Mouse (Mus musculus) NIH3T3 (cell line): ENCODE data around the gene Plekha6.

ENCODE experiments used
- DNase-seq: peaks from one replicate; pipeline ENCODE4 v3.0.0-alpha.2; 2012; ENCODE audit warnings: low read depth

Gene Plekha6

DNA sequence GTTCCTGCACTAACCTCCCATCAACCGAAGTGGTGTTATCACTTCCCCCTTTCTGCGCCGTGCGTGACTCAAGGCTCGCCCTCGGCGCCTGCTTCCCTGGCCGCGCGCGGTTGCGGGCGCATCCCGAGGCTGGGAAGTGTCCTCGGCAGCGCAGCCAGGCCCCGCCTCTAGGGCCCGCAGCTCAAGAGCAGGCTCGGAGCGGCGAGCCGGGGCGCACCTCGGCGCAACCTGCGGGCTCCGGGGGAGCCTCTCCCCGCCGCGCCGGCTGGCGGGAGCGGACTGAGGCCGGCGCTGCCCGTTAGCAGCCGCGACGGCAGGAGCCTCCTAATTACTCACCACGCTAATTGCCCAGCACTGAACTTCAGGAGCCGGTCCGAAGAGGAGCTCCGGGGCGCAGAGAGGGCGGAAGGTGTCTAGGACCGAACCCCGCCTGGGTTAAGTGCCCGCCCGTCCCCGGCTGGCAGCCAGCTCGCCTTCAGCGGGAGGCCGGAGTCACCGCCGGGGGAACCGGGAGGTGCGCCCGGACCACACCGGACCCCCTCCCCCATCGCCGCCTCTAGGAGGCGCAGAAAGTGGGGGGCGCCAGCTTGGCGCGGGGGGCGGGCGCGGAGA is at the start of gene Plekha6:
Gene Plekha6, plus strand, starts transcription at position 391 of the 612 bp plus-strand sequence.
- DNase-seq, result no peak

DNA sequence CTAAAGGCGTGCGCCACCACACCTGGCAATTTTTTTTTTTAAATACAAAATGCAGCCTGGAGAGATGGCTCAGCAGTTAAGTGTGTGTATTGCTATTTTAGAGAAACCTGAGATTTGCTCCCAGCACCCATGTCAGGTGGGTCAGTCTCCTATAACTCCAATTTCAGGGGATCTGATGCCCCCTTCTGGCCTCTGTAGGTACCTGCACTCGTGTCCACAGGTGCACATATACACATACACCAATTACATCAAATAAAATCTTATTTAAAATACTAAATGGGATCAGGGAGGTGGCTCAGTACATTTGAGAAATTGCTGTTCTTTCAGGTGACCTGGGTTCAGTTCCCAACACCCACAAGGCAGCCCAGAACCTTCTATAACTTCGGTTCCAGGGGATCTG is 47.9 kb upstream of the Plekha6 start:
- DNase-seq, result no peak

DNA sequence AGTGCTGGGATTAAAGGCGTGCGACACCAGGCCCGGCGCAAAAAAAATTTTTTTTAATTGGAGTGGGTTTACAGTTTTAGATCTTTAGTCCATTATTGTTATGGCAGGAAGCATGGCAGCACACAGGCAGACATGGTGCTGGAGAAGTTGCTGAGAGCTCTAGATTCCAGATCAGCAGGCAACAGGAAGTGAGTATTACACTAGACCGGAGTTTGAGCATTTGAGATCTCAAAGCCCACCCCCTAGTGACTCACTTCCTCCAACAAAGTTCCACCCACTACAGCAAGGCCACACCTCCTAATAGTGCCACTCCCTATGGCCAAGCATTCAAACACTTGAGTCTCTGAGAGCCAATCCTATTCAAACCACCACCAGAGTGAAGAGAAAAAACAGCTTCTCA is 45.9 kb upstream of the Plekha6 start:
- no peak for DNase-seq

DNA sequence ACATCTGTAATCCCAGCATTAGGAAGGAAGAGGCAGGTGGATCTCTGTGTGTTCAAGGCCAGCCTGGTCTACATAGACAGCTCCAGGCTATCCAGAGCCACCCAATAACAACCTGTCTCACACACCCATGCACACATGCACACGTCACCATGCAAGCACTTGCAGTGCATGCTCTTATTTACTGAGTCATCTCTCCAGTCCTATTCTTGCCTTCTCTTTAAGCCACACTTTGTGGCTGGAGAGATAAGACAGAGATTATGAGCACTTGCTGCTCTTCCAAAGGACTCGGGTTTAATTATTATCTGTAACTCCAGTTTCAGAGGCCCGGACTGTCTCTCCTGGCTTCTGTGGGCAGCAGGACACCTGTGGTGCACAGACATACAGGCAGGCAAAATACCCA is 45.2 kb upstream of the Plekha6 start:
- DNase-seq, result no peak

DNA sequence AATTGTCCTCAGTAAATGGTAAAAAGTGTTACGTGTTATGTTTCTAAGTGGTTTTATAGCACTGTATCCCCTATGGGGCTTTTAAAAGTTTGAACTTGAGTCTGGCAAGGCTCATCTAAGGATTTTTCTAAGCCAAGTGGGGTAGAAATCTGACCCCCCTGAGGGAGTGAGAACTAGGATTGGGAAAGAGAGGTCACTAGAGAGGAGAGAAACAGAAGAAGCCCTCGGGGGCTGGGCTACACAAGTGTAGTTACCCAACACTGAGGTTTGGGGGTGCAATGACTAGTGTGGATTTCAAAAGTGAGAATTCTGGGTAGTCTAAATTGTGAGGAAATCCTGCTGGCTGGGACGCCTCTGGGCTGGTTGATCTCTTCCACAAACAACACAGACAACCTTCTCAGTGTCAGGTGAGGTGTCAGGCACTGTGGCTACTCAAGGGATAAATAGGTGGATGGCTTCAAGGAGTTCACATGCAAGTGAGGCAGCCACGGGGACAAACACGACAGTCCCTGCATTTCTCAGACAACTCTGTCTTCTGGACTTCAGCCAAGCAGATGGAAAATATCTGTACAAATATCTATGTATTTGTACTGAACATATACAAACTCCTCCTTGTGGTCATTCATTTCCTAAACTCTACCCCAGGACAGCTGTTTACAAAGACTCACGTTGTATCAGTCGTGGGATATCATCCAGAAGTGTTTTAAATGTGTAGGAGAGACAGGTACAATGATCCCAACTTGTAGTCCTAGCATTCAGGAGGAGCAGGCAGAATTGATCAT is 43.9 kb upstream of the Plekha6 start:
- DNase-seq, result peak; percentile 95

DNA sequence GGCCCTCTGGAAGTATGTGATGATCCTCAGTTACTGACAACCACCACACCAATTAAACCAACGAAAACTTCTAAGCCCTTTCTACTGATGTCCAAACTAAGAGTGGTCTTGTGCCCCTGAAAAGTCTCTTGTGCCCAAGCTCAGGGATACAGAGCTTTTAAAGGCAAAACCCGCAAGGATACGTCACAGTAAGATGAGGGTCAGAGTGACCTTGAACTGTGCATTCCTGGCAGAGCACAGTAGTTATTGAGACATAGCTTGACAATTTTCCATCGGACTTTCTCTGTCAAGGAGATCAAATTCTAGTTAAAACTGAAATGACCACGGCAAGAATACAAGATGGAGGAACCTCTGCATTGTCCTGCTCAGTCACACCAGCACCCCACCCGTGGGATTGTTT is 42.8 kb upstream of the Plekha6 start:
- no peak for DNase-seq

DNA sequence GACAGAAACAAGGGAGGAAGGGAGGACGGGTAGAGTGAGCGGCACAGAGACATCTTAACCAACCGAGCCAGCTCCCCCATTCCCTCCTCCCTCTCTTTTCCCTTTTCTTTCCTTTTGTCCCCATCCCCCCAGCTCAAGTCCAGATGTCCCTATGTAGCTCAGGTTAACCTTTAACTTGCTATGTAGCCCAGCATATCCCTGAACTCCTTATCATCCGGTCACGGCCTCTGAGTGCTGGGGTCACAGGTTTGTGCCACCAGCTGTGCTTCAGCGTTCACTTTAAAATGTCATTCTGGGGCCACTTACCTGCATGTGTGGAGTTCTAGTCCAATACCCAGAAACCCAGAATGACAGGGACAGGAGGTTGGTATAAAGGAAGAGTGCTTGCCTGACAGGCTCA is 39.9 kb upstream of the Plekha6 start:
- no peak for DNase-seq

DNA sequence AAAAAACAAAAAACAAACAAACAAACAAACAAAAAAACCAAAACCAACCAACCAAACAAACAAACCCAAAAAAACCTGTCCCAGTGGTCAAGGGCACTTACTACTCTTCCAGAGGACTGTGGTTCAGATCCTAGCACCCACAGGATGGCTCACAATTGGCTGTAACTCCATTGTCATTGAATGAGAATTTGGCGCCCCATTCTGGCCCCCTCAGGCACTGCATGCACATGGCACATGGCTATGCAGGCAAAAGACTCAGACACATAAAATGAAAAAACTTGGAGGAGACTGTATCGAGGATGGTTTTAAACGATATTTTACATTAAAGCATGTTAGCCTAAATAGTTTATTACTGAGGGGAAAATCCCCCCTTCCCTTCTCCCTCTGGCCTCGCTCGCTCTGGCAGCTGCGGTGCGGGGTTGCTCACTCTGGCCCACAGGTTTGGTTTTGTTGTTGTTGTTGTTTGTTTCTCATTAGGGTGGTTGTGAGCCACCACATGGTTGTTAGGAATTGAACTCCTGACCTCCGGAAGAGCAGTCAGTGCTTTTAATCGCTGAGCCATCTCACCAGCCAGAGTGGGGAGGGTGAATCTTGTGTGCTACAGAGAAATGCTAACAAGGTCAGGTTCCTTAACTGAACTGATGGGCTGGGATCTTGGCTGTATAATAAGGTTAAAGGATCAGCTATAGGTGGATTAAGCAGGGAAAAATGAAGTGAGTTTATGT is 38.2 kb upstream of the Plekha6 start:
- DNase-seq, result peak; percentile 44

DNA sequence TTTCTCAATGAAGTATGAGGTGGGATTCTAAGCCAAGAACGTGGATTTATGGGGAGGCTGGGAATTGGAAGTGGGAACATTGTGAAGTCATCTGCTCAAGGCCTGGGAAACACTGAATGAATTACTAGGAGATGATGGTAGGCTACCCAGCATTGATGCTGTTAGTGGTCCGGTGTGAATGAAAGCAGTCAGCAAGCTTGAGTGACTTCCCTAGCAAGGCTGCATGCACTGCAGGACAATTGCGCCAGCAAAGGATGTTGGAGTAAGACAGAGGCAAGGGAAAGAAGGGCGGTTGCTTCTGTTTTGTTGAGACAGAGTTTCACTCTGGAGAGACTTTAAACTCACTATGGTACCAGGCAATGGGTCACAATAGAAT is 37.7 kb upstream of the Plekha6 start:
- no peak for DNase-seq

DNA sequence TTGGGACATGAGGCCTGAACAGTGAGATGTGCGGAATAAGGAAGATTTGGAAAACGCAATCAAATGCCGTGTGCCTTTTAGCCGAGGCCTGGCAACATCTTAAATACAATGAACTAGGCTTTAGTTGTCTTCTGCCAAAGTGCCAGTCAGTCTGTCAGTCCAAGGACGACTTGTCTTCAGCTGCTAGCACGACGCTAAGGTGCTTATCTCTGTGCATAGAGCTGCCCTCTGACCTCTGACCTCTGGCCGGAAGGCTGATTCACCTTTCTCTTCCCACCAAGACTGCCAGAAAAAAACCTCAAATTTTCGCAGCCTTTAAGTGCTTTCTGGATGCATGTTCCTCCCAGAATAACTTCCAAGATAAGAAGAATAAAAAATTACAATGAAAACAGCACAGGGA is 36.7 kb upstream of the Plekha6 start:
- no peak for DNase-seq

DNA sequence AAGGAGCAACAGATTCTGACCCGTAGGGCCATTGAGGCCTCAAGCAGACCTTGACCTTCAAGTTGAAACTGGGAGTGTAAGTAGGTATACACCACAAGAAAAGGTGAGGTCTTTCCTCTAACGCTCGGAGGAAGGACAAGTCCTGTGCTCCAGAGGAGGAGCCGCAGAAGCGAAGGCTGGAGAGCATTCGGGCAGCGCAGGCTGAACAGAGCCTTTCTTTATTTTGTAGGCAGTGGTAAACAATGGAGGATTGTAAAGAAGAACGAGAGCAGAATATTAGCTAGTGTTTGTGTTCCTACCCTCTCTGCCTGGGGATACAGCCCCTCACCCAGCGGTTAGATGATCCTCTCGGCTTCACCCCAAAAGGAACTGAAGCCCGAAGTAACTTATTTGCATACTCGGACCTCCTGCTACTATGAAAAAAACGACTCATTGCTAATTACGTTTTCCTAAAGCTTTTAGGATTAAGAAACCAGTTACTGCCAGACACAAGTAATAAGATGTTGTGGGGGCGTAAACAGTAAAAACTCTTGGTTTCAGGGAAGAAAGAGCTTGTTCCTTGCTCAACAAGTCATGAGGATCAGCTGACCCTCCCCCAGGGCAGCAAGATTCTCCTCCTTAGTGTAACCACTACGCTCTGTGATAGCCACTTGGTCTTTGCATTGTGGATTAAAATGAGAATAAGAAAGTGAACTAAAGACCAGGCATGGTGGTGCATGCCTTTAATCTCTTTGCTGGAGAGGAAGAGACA is 34.4 kb upstream of the Plekha6 start:
- peak; percentile 47 for DNase-seq

DNA sequence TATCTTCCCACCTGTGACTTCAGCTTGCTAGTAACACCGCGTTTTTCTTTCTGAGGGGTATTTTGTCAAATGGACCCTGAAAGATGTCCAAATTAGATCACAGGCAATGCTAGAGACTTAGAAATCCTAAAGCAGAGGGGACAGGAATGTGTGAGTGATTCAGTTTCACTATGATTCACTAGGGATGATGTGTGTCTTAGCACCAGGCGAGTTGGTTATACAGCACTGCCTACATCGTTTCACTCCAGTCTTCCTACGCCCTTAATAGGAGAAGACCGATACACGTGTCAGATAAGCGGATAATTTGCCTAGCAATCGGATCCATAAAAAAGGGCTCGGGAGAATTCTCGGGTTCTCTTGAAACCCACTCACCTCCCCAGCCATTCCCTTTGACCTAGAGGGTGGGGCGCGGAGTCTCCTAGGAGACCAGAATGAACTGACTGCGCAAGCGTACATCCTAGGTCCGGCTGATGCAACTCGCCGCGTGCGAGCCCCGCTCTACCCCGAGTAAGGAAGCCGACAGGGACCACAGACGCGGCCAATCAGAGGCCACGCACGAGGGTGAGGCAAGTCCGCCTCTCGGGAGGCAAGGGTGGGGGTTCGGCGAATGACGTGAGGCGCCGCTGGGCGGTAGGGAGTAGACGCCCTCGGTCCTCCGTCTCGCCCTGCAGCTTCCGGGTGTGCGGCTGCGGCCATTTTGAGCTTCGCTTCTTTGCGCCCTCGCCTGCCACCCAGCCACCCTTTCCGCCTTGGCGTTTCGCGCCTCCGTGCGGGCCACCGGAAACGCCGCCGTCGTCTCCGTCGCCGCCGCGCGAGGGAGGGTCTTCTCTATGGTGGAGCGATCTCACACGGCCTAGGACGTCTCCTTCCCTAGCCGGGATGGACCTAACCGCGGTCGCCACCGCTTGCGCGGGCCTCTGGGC is 33.1 kb upstream of the Plekha6 start, which contains the start of gene Ppp1r15b:
Gene Ppp1r15b, plus strand, starts transcription at position 506 of the 923 bp plus-strand sequence.
- DNase-seq, result peak; percentile 99

DNA sequence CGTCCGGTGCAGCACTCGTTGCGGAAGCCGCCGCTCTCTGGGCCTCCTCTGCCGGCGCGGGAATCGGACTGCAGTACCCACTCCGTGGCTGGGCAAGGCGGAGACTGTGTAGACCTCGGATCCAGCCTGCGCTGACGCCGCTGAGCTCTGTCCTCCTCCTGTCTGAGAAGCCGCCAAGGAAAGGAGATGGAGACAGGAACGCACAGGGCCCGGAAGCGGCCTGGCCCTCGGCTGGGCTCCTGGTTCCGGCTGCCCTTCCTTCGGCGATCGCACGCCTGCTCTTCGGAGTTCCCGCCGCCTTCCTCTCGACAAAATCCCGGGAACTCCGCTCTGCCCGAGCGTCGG is 32.5 kb upstream of the Plekha6 start:
- no peak for DNase-seq

DNA sequence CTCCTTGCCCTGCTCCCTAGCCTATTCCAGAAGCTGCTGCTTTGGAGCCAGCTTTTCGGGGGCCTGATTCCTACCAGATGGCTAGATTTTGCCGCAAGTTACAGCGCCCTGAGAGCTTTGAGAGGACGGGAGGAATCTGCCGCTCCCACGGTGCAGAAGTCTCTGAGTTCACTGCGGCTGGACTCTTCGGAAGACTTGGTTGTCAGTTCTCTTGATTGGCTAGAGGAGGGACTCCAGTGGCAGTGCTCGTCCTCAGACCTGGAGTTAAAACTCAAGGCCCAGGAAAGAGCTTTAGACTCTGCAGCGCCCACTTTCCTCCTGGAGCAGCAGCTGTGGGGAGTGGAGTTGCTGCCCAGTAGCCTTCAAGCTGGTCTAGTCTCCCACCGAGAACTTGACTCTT is 32.1 kb upstream of the Plekha6 start:
- peak; percentile 42 for DNase-seq

DNA sequence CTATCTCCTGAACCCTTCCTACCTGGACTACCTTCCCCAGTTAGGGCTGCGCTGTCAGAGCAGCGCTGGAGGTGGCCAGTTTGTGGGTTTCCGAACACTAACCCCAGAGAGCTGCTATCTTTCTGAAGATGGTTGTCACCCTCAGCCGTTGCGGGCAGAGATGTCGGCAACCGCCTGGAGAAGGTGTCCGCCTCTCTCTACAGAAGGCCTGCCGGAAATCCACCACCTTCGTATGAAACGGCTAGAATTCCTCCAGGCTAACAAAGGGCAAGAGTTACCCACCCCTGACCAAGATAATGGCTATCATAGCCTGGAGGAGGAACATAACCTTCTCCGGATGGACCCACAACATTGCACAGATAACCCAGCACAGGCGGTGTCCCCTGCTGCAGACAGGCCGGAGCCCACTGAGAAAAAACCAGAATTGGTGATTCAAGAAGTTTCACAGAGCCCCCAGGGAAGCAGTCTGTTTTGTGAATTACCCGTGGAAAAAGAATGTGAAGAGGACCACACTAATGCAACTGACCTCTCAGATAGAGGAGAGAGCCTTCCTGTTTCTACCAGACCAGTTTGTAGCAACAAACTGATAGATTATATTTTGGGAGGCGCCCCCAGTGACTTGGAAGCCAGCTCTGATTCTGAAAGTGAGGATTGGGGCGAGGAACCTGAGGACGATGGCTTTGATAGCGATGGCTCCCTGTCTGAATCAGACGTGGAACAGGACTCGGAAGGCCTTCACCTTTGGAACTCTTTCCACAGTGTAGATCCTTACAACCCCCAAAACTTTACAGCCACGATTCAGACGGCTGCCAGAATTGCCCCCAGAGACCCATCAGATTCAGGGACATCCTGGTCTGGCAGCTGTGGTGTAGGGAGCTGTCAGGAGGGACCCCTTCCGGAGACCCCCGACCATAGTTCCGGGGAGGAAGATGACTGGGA is 31.4 kb upstream of the Plekha6 start:
- no peak for DNase-seq

DNA sequence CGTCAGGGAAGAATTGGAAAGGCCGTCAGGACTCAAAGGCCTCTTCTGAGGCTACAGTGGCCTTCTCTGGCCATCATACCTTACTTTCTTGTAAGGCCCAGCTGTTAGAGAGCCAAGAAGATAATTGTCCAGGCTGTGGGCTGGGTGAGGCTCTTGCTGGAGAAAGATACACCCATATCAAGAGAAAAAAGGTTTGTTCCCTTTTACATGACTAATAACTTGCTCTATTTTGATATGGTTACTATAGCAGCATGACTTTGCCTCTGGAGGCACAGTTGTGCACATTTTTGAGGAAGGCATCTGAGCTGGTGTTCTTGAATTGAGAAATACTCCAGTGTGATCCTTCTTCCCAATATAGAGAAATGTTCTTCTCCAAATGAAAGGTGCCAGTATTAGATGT is 30.6 kb upstream of the Plekha6 start:
- DNase-seq, result peak; percentile 64

DNA sequence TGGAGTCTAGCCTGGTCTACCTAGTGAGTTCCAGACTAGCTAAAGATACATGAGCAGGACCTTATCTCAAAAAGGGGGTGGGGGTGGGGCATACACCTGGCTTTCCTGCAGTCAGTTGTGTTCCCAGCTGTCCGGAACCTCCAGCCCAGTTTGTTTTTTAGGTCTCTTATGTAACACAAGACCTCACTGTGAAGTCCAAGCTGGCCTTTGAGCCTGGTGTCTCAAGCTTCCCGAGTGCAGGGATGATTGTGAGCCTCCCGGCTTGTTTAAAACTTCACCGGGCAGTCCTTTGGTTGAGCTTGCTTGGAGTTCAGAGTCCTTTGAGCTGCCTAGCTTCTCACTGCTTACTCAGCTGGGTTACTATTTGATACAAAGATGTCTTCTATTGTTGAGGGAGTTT is 29.9 kb upstream of the Plekha6 start:
- DNase-seq, result no peak

DNA sequence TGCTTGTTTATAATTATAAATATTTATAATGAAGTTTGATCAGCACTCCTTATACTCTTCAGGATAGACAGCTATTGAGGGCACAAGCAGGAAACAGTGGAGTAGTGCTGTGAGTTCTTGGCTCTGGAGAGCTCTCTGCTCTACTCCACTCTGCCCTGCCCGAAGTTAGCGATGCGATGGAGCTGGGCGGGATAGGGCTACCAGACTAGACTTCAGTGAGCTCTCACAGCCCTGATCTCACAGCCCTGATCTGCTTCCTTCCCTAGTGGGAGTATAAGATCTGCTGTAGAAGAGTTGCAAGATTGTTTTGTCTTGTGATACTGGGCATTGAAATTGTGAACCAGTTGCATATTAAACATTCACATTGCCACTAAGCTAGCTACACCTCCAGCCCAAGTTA is 29.1 kb upstream of the Plekha6 start:
- DNase-seq, result peak; percentile 49

DNA sequence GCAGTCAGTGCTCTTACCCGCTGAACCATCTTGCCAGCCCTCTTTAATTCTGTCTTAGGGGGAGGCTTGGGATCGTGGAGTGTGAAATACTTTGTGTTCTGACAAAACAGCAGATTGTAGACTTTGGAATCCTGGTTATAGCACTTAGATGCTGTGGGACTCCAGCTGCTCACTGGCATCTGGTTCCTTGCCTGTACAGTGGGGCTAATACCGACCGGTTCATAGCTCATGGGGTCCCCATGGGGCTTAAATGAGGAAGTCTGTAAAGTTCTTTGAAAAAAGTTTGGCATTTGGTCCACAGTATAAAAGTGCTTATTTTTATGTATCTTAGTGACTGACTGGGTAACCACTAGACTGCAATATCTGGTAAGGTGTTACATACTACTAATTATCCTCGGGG is 28.2 kb upstream of the Plekha6 start:
- no peak for DNase-seq

DNA sequence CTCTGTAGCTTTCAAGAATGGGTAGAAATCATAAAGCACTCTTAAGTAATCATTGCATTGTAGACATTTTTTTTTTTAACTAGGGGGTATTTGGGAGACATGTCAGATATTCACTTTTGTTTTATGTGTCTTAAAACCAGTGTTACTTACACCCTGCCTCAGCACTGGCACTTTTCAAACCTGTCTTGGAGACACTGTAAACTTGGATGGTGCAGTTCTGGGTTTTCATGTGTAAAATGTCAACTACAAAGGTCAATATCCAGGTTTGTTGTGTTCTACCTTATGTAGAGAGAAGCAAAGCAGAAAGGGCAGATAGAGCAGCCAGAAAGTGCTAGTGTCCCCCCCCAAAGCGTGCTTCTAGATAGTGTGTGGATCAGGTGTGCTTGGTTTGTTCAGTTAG is 25.6 kb upstream of the Plekha6 start:
- no peak for DNase-seq
